Comparison of ENCODE assay signal across 8 mouse cellular contexts in the genomic region with DNA sequence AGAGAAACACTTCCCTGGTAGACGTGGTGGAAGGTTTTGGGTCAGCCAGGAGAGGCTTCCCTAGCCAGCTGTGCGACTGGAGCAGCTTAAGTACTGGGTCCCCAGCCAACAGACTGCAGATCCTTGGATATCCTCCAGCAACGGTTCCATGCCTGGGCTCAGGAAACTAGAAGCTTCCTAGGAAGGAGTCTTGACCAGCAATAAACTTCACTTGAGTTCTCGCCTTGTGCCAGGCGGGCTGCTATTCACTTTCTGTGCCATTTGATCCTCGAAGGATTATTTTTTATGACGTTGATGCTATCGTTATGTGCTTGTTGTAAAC. TPM values are rescaled to one million over a fixed set of nuclear protein-coding genes. Genes with fewer than 3 reads are reported as not detected.
DNase-seq lines count a peak whose midpoint lies in the region; ATAC-seq lines count a peak whose summit lies in the region.

No protein-coding gene starts in this region.

- peak; percentile 0 for DNase-seq in thymus, postnatal 25 days
- no peak for DNase-seq in thymus, postnatal 14 days
- peak; percentile 33 to 49 for DNase-seq in cerebellum, postnatal 14 days
- peak; percentile 40 to 51 for DNase-seq in gastrocnemius, postnatal 36 days
- DNase-seq in liver, embryonic 13.5 days, result no peak

- peak overlapping the region; percentile 59 for H3K4me3 ChIP-seq in intestine, embryonic 16.5 days (ENCODE audit: low read length)
- H3K4me3 ChIP-seq in liver, embryonic 13.5 days (replicated peaks), result peak overlapping the region; percentile 62
- H3K4me3 ChIP-seq in neural tube, embryonic 14.5 days (ENCODE audit: low read depth, low read length), result peak overlapping the region; percentile 50

- peak overlapping the region; percentile 51 for H3K4me2 ChIP-seq in intestine, embryonic 16.5 days (ENCODE audit: low read depth, low read length)
- H3K4me2 ChIP-seq in liver, embryonic 13.5 days, result peak overlapping the region; percentile 66
- H3K4me2 ChIP-seq in neural tube, embryonic 14.5 days (ENCODE audit: low read depth, low read length), result peak overlapping the region; percentile 46

- no peaks in the 10 kb centered on the region for H3K27me3 ChIP-seq in intestine, embryonic 16.5 days (replicated peaks; ENCODE audit: control insufficient read depth, insufficient read depth, low read length)
- H3K27me3 ChIP-seq in liver, embryonic 13.5 days, result no peaks in the 10 kb centered on the region
- H3K27me3 ChIP-seq in neural tube, embryonic 14.5 days (ENCODE audit: control insufficient read depth, insufficient read depth, low read length), result no peaks in the 10 kb centered on the region

- H3K27ac ChIP-seq in intestine, embryonic 16.5 days (ENCODE audit: low read length), result 0 out of 2 replicates have a peak overlapping the region, but pooled peaks have one; percentile 18
- H3K27ac ChIP-seq in liver, embryonic 13.5 days, result no peak overlapping the region
- no peak overlapping the region for H3K27ac ChIP-seq in neural tube, embryonic 14.5 days (ENCODE audit: low read depth, low read length)

- peak overlapping the region; percentile 60 for H3K9ac ChIP-seq in intestine, embryonic 16.5 days (ENCODE audit: low read depth, low read length)
- peak overlapping the region; percentile 69; the same call in 1 of the 2 replicates for H3K9ac ChIP-seq in liver, embryonic 13.5 days
- H3K9ac ChIP-seq in neural tube, embryonic 14.5 days (replicated peaks; ENCODE audit: low read depth, low read length), result no peak overlapping the region

- 40% methylated on average over 8 of the region's 8 CpGs for WGBS in intestine, embryonic 16.5 days
- WGBS in liver, embryonic 13.5 days (ENCODE audit: insufficient replicate concordance), result 50% methylated on average over 8 of the region's 8 CpGs
- 35% methylated on average over 8 of the region's 8 CpGs for WGBS in neural tube, embryonic 14.5 days

- intact Hi-C loops in gastrocnemius, postnatal 36 days (cut with DNase I), result no loop called here

- H3K36me3 ChIP-seq in intestine, embryonic 16.5 days (ENCODE audit: control insufficient read depth, insufficient read depth, low read length), result no peaks in the 10 kb centered on the region
- no peaks in the 10 kb centered on the region for H3K36me3 ChIP-seq in liver, embryonic 13.5 days
- no peaks in the 10 kb centered on the region for H3K36me3 ChIP-seq in neural tube, embryonic 14.5 days (ENCODE audit: control insufficient read depth, insufficient read depth, low read length)

- no peaks in the 10 kb centered on the region for H3K9me3 ChIP-seq in intestine, embryonic 16.5 days (ENCODE audit: control insufficient read depth, low read length)
- H3K9me3 ChIP-seq in liver, embryonic 13.5 days (replicated peaks), result no peaks in the 10 kb centered on the region
- H3K9me3 ChIP-seq in neural tube, embryonic 14.5 days (ENCODE audit: control insufficient read depth, low read length), result no peaks in the 10 kb centered on the region

- no peaks in the 10 kb centered on the region for H3K4me1 ChIP-seq in intestine, embryonic 16.5 days (ENCODE audit: control insufficient read depth, insufficient read depth, low read length)
- peaks cover 3% of the 10 kb centered on the region; the same call in 1 of the 2 replicates for H3K4me1 ChIP-seq in liver, embryonic 13.5 days (replicated peaks)
- H3K4me1 ChIP-seq in neural tube, embryonic 14.5 days (ENCODE audit: control insufficient read depth, insufficient read depth, low read length), result no peaks in the 10 kb centered on the region

- peak; percentile 63 for ATAC-seq in intestine, embryonic 16.5 days
- ATAC-seq in liver, embryonic 13.5 days (ENCODE audit: low read depth), result no peak
- 0 out of 2 replicates have a peak, but pooled peaks have one; percentile 26 for ATAC-seq in neural tube, embryonic 14.5 days (ENCODE audit: low read depth)
- ATAC-seq in granulocyte monocyte progenitor cell, adult 5-6 weeks (replicated peaks; ENCODE audit: poor library complexity, severe bottlenecking), result no peak

RNA-seq across cellular contexts. Expression of a gene that starts 0.7 kb away (rescaled TPM):
- total RNA-seq in gastrocnemius, postnatal 36 days (2021), result 1 to 10 TPM; 2.2 to 2.3 TPM
- polyA plus RNA-seq in intestine, embryonic 16.5 days (2015; fragmentation: Nextera tagmentation; extraction: Ambion mirVana), result 5.3 and 5.4 TPM in 2 replicates
- 0.63 and 1.3 TPM in 2 replicates for polyA plus RNA-seq in liver, embryonic 13.5 days (2015; fragmentation: Nextera tagmentation; extraction: Ambion mirVana)
- 6.9 and 8.5 TPM in 2 replicates for polyA plus RNA-seq in neural tube, embryonic 14.5 days (2014; fragmentation: Nextera tagmentation; extraction: Ambion mirVana)
- 1.2 and 4.4 TPM in 2 replicates for total RNA-seq in granulocyte monocyte progenitor cell, adult 5-6 weeks (2014; fragmentation: Nextera tagmentation)
- 1.1 and 1.4 TPM in 2 replicates for total RNA-seq in granulocyte monocyte progenitor cell, adult 5-6 weeks (2017)

RNA-seq across cellular contexts. Expression of a gene that starts 27.5 kb away (rescaled TPM):
- not detected for total RNA-seq in gastrocnemius, postnatal 36 days (2021)
- 4.4 and 4.9 TPM in 2 replicates for polyA plus RNA-seq in intestine, embryonic 16.5 days (2015; fragmentation: Nextera tagmentation; extraction: Ambion mirVana)
- 0.43 and 0.60 TPM in 2 replicates for polyA plus RNA-seq in liver, embryonic 13.5 days (2015; fragmentation: Nextera tagmentation; extraction: Ambion mirVana)
- 28.6 and 36.3 TPM in 2 replicates for polyA plus RNA-seq in neural tube, embryonic 14.5 days (2014; fragmentation: Nextera tagmentation; extraction: Ambion mirVana)
- total RNA-seq in granulocyte monocyte progenitor cell, adult 5-6 weeks (2014; fragmentation: Nextera tagmentation), result 1.2 TPM in 2 replicates
- total RNA-seq in granulocyte monocyte progenitor cell, adult 5-6 weeks (2017), result 0.46 and 0.82 TPM in 2 replicates

Comparison
In these comparisons a context has a peak if more than half of its experiments do, and no peak if none do; other contexts are left out.
1. DNase-seq: peak in thymus, postnatal 25 days (single experiment), cerebellum, postnatal 14 days (2 of 2) and gastrocnemius, postnatal 36 days (2 of 2); none in thymus, postnatal 14 days (single experiment) and liver, embryonic 13.5 days (single experiment).
2. ATAC-seq: peak in intestine, embryonic 16.5 days (single experiment) and neural tube, embryonic 14.5 days (single experiment); none in liver, embryonic 13.5 days (single experiment) and granulocyte monocyte progenitor cell, adult 5-6 weeks (single experiment).
3. Peak in every context shown above with its lines, with median percentiles within 50 percentile points of each other: H3K4me2 ChIP-seq and H3K4me3 ChIP-seq.